Mouse (Mus musculus) CH12.LX (cell line): ENCODE measurements at regions not wholly inside any gene's neighbourhood (a gene's known extent, or its start where the extent isn't known, plus 50 kb on each side); places are given as distances from the start of the nearest gene placed in this dataset.

Source experiments
- DNase-seq: peaks from one replicate; pipeline ENCODE4 v3.0.0-alpha.2; 2013; ENCODE audit errors: extremely low read depth
- H3K27ac ChIP-seq: 2 replicates; pipeline ENCODE4 v1.5.1; 2012; ENCODE audit warnings: low read depth, mild to moderate bottlenecking, control low read depth, moderate library complexity; ENCODE audit not compliant: insufficient read depth
- H3K27me3 ChIP-seq: replicated peaks from 2 replicates; pipeline ENCODE3; 2012; ENCODE audit warnings: inconsistent platforms
- H3K36me3 ChIP-seq, 2 experiments: replicated peaks in 1 of 2; 2 replicates each; pipeline versions ENCODE3 to v1.6.1; 2012; ENCODE audit warnings: inconsistent platforms in 1 of 2, low read length in 1 of 2, mild to moderate bottlenecking in 1 of 2, mixed read lengths in 1 of 2, moderate library complexity in 1 of 2; ENCODE audit not compliant: control insufficient read depth in 1 of 2, insufficient read depth in 1 of 2
- H3K4me1 ChIP-seq, 2 experiments: 2 replicates each; pipeline ENCODE4 v1.6.1; 2012; ENCODE audit warnings: inconsistent platforms in 1 of 2, moderate library complexity in 1 of 2; ENCODE audit not compliant: insufficient read depth in 2 of 2, control insufficient read depth in 1 of 2
- H3K4me2 ChIP-seq: 2 replicates; pipeline ENCODE4 v1.6.1; 2012; ENCODE audit warnings: low read depth, mild to moderate bottlenecking, control low read depth; ENCODE audit not compliant: poor library complexity, insufficient read depth, severe bottlenecking
- H3K4me3 ChIP-seq, 3 experiments: fragments of 150-350 bp in 1 of 3; sonication (generic) in 1 of 3; replicated peaks in 1 of 3; 2 replicates each; pipeline versions ENCODE3 to v1.5.1; 2011 to 2012; ENCODE audit warnings: low read depth in 2 of 3, low read length in 2 of 3, mild to moderate bottlenecking in 2 of 3, moderate library complexity in 2 of 3, control low read depth in 1 of 3, improper control_type of control experiment in 1 of 3, inconsistent platforms in 1 of 3, mixed read lengths in 1 of 3; ENCODE audit not compliant: poor library complexity in 1 of 3
- H3K79me2 ChIP-seq: replicated peaks from 2 replicates; pipeline ENCODE4 v1.6.1; 2012; ENCODE audit warnings: mild to moderate bottlenecking, moderate library complexity; ENCODE audit not compliant: control insufficient read depth, poor library complexity, insufficient read depth, severe bottlenecking; ENCODE audit errors: extremely low read depth
- H3K9ac ChIP-seq: 2 replicates; pipeline ENCODE4 v1.6.1; 2012; ENCODE audit warnings: low read depth, mild to moderate bottlenecking, control low read depth, moderate library complexity; ENCODE audit not compliant: insufficient read depth
- H3K9me3 ChIP-seq: replicated peaks from 2 replicates; pipeline ENCODE3; 2012; ENCODE audit warnings: low read length, inconsistent platforms, mixed read lengths
- BHLHE40 ChIP-seq: IDR thresholded peaks from 2 replicates; pipeline ENCODE4 v1.6.1; 2011; ENCODE audit warnings: mild to moderate bottlenecking, low read depth, low read length, improper control_type of control experiment
- CHD2 ChIP-seq: IDR thresholded peaks from 2 replicates; pipeline ENCODE4 v1.6.1; 2011; ENCODE audit warnings: low read length, improper control_type of control experiment
- E2F4 ChIP-seq: IDR thresholded peaks from 2 replicates; pipeline ENCODE4 v1.6.1; 2011; ENCODE audit warnings: low read depth, low read length, improper control_type of control experiment; ENCODE audit not compliant: insufficient replicate concordance
- ELF1 ChIP-seq: IDR thresholded peaks from 2 replicates; pipeline ENCODE4 v1.6.1; 2014; ENCODE audit warnings: low read depth, mild to moderate bottlenecking, inconsistent platforms, low read length, improper control_type of control experiment
- HCFC1 ChIP-seq: IDR thresholded peaks from 2 replicates; pipeline ENCODE4 v1.6.1; 2012; ENCODE audit warnings: low read depth, mild to moderate bottlenecking, inconsistent platforms, low read length, improper control_type of control experiment
- JUN ChIP-seq: IDR thresholded peaks from 2 replicates; pipeline ENCODE4 v1.6.1; 2011; ENCODE audit warnings: low read depth, mild to moderate bottlenecking, low read length, improper control_type of control experiment, moderate library complexity; ENCODE audit not compliant: insufficient read depth
- MAFK ChIP-seq: IDR thresholded peaks from 2 replicates; pipeline ENCODE4 v1.6.1; 2011; ENCODE audit warnings: low read length, improper control_type of control experiment; ENCODE audit not compliant: insufficient replicate concordance
- MXI1 ChIP-seq: IDR thresholded peaks from 2 replicates; pipeline ENCODE4 v1.6.1; 2011; ENCODE audit warnings: mild to moderate bottlenecking, low read depth, low read length, improper control_type of control experiment
- NELFE ChIP-seq: IDR thresholded peaks from 2 replicates; pipeline ENCODE4 v1.6.1; 2011; ENCODE audit warnings: low read depth, low read length, improper control_type of control experiment
- PAX5 ChIP-seq: IDR thresholded peaks from 2 replicates; pipeline ENCODE4 v1.6.1; 2012; ENCODE audit warnings: low read length, inconsistent platforms, mixed read lengths
- POLR2AphosphoS2 ChIP-seq: IDR thresholded peaks from 2 replicates; pipeline ENCODE4 v1.6.1; 2011; ENCODE audit warnings: low read depth, low read length, improper control_type of control experiment
- RAD21 ChIP-seq: IDR thresholded peaks from 2 replicates; pipeline ENCODE4 v1.6.1; 2011; ENCODE audit warnings: low read depth, mild to moderate bottlenecking, low read length, improper control_type of control experiment, moderate library complexity
- RCOR1 ChIP-seq: conservative IDR thresholded peaks from 2 replicates; pipeline ENCODE4 v1.6.1; 2012; ENCODE audit warnings: low read depth, mild to moderate bottlenecking, inconsistent platforms, low read length, improper control_type of control experiment
- SIN3A ChIP-seq: IDR thresholded peaks from 2 replicates; pipeline ENCODE4 v1.6.1; 2012; ENCODE audit warnings: low read length, improper control_type of control experiment, inconsistent platforms
- TBP ChIP-seq: conservative IDR thresholded peaks from 2 replicates; pipeline ENCODE4 v1.6.1; 2011; ENCODE audit warnings: low read depth, low read length, improper control_type of control experiment
- TCF12 ChIP-seq: IDR thresholded peaks from 2 replicates; pipeline ENCODE4 v1.6.1; 2014; ENCODE audit warnings: low read depth, mild to moderate bottlenecking, inconsistent platforms, low read length, improper control_type of control experiment
- UBTF ChIP-seq: IDR thresholded peaks from 2 replicates; pipeline ENCODE4 v1.6.1; 2012; ENCODE audit warnings: low read depth, mild to moderate bottlenecking, inconsistent platforms, low read length, improper control_type of control experiment, moderate library complexity
- USF1 ChIP-seq: IDR thresholded peaks from 2 replicates; pipeline ENCODE4 v1.6.1; 2014; ENCODE audit warnings: low read depth, mild to moderate bottlenecking, inconsistent platforms, low read length, improper control_type of control experiment
- ZC3H11A ChIP-seq: IDR thresholded peaks from 2 replicates; pipeline ENCODE4 v1.6.1; 2012; ENCODE audit warnings: low read depth, mild to moderate bottlenecking, inconsistent platforms, low read length, improper control_type of control experiment
- ZKSCAN1 ChIP-seq: IDR thresholded peaks from 2 replicates; pipeline ENCODE4 v1.6.1; 2012; ENCODE audit warnings: low read depth, inconsistent platforms, low read length, improper control_type of control experiment, borderline replicate concordance
- ZMIZ1 ChIP-seq: IDR thresholded peaks from 2 replicates; pipeline ENCODE4 v1.6.1; 2012; ENCODE audit warnings: low read depth, mild to moderate bottlenecking, inconsistent platforms, low read length, improper control_type of control experiment
- ZNF384 ChIP-seq: IDR thresholded peaks from 2 replicates; pipeline ENCODE4 v1.6.1; 2012; ENCODE audit warnings: low read depth, low read length, improper control_type of control experiment, inconsistent platforms
- dilution Hi-C: fragments of 300-500 bp; cut with MboI; formaldehyde crosslinking; loops from 2 replicates; pipeline ENCODE4 v1.14.3; 2020; ENCODE audit warnings: low sequenced_read_pairs; ENCODE audit not compliant: extremely low pct_unique_long_range_greater_than_20kb, extremely low pct_ligation_motif_present
- in situ Hi-C: fragments of 300-500 bp; cut with MboI; formaldehyde crosslinking; loops from 3 replicates; pipeline ENCODE4 v1.14.3; 2019; ENCODE audit warnings: low sequenced_read_pairs, low pct_ligation_motif_present, low pct_unique_long_range_greater_than_20kb, mixed read lengths

DNA sequence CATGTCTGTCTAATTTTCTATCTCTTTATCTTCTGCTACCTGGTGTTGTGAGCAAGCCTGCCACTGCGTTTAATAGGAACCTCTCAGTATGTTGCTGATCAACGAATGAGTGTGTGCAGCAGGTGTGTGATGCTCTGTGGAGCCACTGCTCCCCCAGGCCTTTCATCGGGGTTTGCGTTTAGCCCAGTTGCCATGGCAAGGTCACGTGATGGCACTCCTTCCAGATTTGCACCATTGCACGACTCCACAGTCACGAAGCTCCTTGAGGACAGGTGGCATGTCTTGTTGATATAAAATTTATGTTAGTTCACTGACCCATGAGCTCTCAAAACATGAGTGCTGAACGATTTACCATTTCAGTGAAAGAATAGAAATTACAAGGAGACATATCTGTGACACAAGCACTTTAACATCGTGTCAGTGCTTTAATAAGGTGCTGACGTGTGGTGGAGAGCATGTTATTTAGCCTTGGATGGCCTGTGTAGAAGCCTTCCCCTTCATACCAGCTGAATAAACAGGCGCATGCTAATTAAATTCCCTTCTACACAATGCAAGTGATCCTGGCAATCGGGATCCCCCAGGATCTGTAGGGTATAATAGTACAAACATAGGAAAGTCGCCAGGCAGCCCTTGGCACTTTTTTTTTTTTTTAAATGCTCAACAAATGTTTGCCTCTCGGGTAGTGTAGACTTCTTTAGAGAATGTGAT is 181.7 kb upstream of the Arrdc4 start:
- H3K9ac ChIP-seq = no peak overlapping the region
- no peak for DNase-seq
- no peaks in the 10 kb centered on the region for H3K27me3 ChIP-seq
- dilution Hi-C loops = no loop called here
- H3K4me1 ChIP-seq = no peaks in the 10 kb centered on the region
- H3K4me2 ChIP-seq = no peak overlapping the region
- H3K27ac ChIP-seq = no peak overlapping the region
- H3K9me3 ChIP-seq = peaks cover 44% of the 10 kb centered on the region
- no peak for TF ChIP-seq JUN
- TF ChIP-seq UBTF = no peak
- no peak for TF ChIP-seq ZKSCAN1
- TF ChIP-seq TBP = no peak
- TF ChIP-seq BHLHE40 = no peak
- TF ChIP-seq ELF1 = no peak
- no peak for TF ChIP-seq NELFE
- no peak for TF ChIP-seq ZMIZ1
- TF ChIP-seq TCF12 = no peak
- TF ChIP-seq USF1 = no peak
- TF ChIP-seq MAFK = no peak
- no peaks in the 10 kb centered on the region for H3K36me3 ChIP-seq
- H3K4me3 ChIP-seq = no peak overlapping the region
- H3K79me2 ChIP-seq = no peaks in the 10 kb centered on the region
- in situ Hi-C loops = no loop called here

DNA sequence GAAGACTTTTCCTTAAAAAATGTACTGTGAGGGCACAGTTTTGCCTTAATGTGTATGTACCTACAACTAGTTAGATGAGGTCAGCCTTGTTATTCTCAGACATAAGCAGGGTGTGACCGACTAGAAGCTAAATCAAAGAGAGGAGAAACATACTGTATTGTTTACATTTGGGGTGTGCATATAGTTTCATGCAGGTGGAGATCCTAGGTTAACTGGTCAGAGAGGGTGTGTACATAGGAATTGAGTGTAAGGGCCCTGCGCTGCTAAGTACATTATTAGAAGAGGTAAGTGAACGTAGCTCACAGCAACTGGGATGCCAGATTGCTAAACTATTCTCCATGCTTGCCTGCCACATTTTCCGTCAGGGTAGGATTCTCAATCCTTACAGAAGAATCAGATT is 180.6 kb upstream of the Arrdc4 start:
- no peak for DNase-seq
- H3K36me3 ChIP-seq = no peaks in the 10 kb centered on the region
- H3K79me2 ChIP-seq = no peaks in the 10 kb centered on the region
- dilution Hi-C loops (no loop called here), in situ Hi-C loops (no loop called here)
- TF ChIP-seq UBTF (no peak), E2F4 (no peak), HCFC1 (no peak), USF1 (no peak), RAD21 (no peak), ZKSCAN1 (no peak), SIN3A (no peak), NELFE (no peak), CHD2 (no peak), POLR2AphosphoS2 (no peak), ZNF384 (no peak), RCOR1 (no peak), ZC3H11A (no peak), MXI1 (no peak), PAX5 (no peak)
- H3K4me1 ChIP-seq = no peaks in the 10 kb centered on the region
- no peak overlapping the region for H3K9ac ChIP-seq
- H3K4me3 ChIP-seq = no peak overlapping the region
- peaks cover 50% of the 10 kb centered on the region for H3K9me3 ChIP-seq
- no peaks in the 10 kb centered on the region for H3K27me3 ChIP-seq
- no peak overlapping the region for H3K27ac ChIP-seq
- H3K4me2 ChIP-seq = no peak overlapping the region
